Mouse (Mus musculus): ENCODE measurements at regions not wholly inside any gene's neighbourhood (a gene's known extent, or its start where the extent isn't known, plus 50 kb on each side); places are given as distances from the start of the nearest gene placed in this dataset.

DNA sequence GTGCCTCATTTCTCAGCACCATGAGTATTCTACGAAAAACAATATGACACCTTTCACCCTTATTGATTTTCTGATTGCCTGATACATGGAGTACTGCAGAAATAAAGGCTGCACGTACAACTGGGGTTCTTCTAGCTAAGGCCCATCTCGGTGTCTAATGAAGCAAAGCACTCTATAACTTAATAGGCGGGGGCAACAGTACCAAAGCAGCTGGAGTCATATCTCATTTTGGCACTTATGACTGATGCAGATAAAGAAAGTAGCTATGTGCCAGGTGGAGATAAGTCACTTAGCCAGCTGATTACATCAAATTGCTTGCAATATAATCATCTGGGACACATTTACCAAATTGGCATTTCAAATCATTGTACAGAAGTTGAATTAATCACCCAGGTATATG, 73.0 kb upstream of the Lin7a start:
- DNase-seq (ENCODE audit: low spot score) = no peak

- no peak for DNase-seq (ENCODE audit: low spot score)
Observed at GRCm38 (mm10) chr10:107201051-107201450, 70.4 kb upstream of the Lin7a start.

- no peak for DNase-seq (ENCODE audit: low spot score)
Observed at GRCm38 (mm10) chr10:107205085-107205717, 66.3 kb upstream of the Lin7a start.

DNA sequence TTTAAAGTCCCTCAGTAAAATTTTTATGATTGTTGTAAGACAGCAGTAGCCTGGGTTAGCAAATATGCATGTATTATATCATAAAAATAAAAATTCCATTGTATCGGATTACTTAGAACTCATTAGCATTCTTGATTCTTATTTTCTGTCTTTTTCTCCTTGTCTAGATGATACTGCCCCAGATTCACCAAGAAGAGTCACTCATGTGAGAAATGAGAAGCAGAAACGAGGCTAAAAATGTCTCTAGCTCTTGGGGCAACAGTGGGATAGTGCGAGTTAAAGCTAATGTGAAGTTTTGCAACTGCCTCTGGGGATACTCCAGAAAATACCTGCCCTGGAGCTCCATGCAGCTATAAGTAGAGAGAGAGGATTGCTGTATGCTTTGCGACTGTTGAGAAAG, 61.6 kb upstream of the Lin7a start:
- peak; percentile 10 for DNase-seq (ENCODE audit: low spot score)

GRCm38 (mm10) chr10:107213071-107213470, 58.4 kb upstream of the Lin7a start:
- DNase-seq (ENCODE audit: low spot score) = no peak

DNA sequence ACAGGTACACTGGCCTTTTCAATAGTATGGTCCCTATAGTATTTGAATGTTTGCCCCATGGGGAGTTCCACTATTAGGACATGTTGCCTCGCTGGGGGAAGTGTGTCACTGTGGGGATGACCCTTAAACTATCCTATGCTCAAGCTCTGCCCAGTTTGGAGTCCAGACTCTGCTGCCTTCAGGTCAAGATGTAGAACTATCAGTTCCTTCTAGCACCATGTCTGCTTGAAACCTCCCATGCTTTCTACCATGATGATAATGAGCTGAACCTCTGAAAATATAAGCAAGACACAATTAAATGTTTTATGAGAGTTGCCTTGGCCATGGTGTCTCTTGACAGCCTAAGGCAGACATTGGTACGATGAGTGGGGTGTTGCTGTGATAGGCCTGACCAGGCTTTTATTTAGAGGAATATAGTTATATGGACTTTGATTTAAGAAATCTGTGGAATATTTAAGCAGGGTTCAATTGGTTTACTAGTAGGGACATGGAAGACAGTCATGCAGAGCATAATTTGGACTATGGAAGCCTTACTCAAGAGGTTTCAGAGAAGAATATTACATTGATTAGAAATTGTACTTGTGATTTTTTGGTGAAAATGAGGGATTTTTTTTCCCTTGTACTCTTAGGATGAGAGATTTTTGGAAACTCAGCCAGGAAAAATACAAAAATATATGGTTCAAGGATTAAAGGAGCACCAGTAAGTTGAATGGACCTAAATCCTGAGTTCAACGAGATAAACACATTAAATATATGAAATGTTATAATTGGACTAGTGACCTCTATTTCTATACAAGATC, 57.7 kb upstream of the Lin7a start:
- DNase-seq (ENCODE audit: low spot score) = no peak

DNA sequence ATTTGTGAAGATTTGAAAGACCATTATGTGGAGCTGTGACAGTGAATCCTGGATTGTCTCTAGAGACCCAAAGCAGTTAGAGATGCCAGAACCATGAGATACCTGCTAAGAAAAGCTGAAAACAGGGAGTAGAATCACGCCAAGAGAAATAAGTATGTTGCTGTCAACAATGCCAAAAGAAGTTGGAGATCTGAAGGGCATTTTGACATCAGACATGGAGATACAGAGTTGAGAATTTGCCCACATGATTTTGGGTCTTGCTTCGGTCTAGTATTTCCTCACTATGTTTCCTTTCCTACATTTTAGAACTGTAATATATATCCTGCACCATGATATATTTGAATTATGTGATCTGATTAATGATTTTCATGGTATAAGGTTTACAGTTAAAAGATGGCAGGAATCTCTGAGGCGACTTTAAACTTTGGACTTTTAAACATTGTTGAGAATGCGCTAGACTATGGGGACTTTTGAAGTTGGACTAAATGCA, 56.7 kb upstream of the Lin7a start:
- DNase-seq (ENCODE audit: low spot score) = no peak

DNA sequence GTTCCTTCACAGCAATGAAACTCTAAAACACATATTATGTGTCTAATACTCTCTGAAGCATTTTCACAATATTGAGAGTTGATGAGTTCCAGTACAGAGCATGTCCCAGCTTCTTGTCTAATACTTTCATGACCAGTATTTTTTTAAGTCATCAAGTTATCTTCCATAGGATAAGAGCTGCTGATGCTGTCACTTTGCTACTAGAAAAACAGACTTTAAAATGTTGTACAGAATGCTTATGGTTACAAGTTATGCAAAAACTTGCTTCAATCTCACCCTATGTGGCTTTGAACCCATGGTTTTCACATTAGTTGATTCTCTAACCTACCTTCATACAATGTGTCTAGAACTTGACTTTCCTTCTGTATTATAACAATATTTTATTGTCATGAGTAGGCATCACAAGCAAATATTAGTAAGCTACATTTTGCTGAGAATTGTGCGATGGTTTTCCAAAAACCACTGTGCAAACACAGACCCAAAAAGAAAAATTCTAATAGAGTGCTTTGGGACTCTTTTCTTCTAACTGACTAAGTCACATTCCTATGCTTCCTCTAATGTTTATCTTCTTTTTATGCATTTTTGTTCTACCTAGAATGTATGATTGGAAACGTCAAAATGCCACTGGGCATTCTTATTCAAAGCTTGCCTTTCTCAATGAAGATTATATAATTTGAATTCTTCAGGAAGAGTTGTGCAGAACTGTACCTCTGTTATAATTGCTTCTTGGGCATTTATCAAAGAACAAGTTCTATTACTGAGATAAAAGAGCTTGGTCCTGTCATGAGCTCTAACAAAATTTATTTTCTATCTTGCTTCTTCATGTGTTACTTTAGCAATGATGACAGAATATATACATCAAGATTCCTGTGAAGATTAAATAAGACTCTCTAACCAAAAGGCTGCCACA, 55.6 kb upstream of the Lin7a start:
- no peak for DNase-seq (ENCODE audit: low spot score)

DNA sequence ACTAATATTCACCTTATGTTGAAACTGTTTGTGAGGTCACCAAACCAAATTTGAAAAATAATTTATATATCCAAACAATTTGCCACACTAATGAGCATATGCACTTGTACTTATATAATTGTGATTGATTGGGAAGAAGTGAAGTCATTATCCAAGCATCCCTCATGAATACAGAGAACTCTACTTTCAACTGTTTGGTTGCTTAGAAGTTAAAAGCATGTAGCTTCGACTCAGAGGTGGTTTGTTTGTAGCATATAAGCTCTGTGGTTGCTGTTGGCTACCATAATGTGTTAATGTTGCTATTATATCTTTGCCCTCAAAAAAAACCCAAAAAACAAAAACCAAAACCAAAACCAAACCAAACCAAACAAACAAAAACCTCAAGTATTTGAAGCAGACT, 54.7 kb upstream of the Lin7a start:
- DNase-seq (ENCODE audit: low spot score) = no peak

- DNase-seq (ENCODE audit: low spot score) = no peak
Observed at GRCm38 (mm10) chr10:107217376-107218235, 53.9 kb upstream of the Lin7a start.

- no peak for DNase-seq (ENCODE audit: low spot score)
Observed at GRCm38 (mm10) chr10:107218861-107219430, 52.5 kb upstream of the Lin7a start.

- DNase-seq (ENCODE audit: low spot score) = no peak
Observed at GRCm38 (mm10) chr10:107219621-107220370, 51.7 kb upstream of the Lin7a start.

DNA sequence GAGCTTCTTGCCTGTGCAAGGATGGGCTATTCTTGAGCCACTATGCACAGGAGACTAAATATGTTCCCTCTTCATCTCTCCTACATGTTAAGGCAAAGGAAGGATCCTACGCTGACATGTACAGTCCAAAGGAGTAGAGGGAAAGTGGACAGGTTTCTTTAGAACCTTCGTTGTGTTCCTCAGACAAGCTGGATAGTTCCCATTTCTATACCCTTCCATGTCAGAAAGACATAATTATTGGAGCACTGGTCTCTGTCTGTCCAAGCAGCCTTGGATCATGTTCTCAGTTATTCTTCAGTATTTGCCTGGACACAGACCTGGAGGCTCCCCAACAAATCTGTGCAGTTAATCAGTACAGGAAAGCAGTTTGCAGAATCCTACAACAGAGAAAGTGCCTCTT, 51.0 kb upstream of the Lin7a start:
- DNase-seq (ENCODE audit: low spot score) = no peak

DNA sequence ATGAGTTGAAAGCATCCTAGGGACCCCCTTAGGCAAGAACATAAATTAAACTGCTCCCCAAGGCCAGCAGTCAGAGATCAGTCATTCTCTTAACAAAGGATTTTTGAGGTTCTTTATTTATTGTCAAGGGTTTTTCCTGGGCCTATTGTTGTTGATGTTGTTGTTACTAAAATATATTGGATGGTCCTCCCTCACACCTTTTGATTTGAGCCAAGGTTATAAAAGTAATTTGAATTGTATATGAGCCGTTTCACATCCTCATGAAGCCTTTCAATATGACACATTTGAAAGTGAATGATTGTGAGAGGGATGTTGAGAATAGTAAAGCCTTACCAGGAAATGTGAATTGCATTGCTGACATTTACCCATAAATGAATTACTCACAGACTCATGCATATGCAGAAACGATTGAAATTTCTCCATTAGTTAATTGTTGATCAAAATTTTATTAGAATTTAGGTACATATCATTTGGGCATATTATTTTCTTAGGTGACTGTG, 50.3 kb upstream of the Lin7a start:
- DNase-seq (ENCODE audit: low spot score) = no peak
